Mouse (Mus musculus) retina, adult 2 months (tissue): ENCODE measurements around the gene Ccl28.
"Not testable (repeated sequence)": the region's sequence is repeated elsewhere in the genome, so short reads cannot be mapped to it uniquely, and the experiment has no call there.

Experiments
- DNase-seq: peaks from one replicate; pipeline ENCODE4 v3.0.0-alpha.2; 2012; ENCODE audit warnings: low read depth, low spot score

Ccl28 gene

DNA sequence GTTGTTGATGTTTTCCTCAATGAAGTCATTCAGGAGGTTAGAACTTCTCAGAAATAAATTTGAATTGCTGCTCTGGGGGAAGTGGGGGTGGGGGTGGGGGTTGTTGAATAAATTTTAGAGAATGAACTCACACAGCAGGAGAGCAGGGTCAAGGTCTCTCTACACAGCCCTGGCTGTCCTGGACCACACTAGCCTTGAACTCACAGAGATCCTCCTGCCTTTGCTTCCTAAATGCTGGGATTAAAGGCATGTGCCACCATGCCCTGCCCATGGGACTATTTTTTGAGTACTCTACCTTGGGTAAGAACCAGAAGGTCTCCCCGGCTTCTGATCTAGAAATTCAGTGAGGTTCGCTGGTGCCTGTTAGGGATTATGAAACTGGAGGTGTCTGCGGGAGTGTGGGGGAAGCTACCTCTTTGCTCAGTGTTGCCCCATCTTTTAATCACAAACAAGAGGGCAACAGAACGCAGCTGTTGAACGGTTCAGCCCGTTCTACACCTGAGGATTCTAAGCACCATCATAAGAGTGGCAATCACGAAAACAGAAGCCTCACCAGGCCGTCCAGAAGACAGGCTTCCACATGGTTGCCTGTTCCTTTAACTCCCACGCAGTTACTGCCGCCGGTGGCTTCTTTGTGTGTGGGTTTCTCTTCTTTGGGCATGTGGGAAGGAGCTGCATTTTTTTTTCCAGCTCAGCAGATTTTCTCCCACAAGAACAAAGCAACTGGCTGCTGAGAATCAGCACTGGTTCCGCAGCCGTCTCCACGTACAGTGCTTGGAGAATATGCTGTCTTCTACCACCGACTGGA, 25.5 kb downstream of the Ccl28 start:
- no peak for DNase-seq

DNA sequence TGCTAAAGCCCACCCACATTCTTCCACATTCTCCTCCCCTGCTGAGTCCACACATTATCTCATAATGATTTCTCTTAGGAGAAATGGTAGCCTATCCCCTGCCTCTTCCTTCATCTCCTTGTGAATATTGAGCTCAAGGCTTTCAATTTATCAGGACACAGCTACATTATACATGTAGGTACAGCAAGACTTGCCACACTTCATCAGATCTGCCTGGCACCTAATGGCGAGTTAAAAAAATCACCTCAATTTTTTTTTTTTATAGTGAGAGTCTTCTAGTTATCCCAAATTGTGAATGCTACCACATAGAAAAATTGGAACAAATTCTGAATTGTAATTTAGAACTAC, 26.1 kb downstream of the Ccl28 start:
- DNase-seq: no peak

DNA sequence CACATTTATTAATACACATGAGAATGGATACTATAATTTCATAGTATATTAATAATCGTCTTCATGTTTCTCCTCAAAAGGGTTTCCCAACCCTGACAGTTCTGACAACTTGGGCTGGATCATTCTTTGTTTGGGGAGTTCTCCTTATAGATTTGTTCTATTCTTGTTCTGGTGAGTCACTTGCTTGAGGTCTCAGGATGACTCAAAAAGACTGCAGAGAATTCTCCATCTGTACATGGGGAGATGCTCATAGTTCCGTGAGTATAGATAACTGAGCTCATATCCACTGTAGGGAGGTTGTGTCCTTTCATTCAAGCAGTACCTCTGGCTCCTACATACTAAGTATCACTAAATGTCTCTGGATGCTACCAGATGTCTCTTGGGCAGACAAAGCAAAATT, 31.1 kb downstream of the Ccl28 start:
- DNase-seq: no peak

DNA sequence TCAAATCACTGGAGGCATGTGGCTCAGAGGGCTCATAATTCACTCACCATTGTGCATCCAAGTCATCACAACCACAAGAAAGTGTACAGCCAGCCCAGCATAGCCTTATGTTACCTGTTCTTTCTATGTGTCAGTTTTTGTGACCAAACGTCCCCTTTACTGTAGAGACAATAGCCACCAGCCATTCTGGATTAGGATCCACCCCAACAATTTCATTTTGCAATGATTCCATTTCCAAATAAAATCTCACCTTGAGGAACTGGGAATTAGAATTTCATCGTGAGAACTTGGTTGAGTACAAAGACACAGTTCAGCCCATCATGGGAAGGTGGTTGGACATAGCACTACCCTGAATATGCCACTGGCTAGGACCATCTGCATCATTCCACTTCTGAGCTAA, 32.6 kb downstream of the Ccl28 start:
- no peak for DNase-seq

DNA sequence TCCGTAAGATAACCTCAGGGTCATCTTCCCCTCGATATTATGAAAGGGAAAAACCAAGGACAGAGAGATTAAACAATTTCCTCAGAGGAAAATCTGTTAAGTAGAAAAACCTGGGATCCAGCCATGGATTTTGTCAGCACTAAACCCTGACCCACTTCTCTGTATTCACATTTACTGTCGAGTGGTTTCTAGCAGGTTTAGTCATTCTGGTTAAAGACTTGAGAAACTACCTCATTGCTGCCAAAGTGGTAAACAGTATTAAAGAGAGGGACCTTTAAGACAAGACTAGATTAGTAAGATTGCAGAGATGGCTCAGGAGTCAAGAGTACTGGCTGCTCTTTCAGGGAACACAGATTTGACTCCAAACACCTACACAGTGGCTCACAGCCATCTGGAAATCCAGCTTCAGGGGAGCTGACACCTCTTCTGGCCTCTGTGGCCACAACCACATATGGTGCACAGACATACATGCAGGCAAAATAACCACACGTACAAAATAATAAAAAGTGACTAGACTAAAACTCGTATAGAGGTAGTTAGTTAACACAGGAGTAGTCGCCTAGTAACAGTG, 33.3 kb downstream of the Ccl28 start:
- no peak for DNase-seq

DNA sequence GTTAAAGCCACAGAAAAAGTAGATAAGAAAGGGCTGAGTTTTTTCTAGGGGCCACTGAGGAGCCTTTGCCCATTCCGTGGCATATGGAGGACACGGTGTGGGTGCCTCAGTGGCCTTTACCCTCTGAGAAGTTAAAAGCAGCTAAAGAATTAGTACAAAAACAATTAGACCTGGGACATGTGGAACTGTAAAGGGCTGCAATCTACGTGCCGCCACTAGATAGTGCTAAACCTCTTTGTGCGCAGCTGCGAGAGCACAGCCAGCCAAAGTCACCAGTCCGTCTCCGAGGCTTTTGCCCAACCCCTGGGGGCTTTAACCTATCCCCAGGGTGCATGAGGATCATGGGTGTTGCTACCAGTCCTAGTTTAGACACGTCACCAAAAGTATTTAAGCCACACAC, 37.8 kb downstream of the Ccl28 start:
- not testable (repeated sequence) for DNase-seq

DNA sequence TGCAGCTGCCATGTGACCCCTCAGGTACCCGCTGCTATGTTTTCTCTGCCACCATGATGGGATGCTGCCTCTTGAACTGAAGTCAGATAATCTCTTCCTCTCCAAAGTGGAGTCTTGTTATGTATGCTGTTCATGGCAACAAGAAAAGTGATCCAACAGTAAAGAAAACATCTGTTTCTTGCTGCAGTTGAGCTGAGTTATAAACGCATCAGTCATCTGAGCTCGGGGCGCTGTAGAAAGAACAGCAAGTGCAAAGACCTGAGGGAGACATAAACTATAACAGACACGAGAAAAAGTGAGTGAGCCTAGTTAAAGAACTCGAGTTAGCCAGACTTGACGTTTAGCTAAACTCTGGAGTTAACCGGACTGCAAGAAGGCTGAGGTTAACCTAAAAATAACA, 55.2 kb downstream of the Ccl28 start:
- no peak for DNase-seq

DNA sequence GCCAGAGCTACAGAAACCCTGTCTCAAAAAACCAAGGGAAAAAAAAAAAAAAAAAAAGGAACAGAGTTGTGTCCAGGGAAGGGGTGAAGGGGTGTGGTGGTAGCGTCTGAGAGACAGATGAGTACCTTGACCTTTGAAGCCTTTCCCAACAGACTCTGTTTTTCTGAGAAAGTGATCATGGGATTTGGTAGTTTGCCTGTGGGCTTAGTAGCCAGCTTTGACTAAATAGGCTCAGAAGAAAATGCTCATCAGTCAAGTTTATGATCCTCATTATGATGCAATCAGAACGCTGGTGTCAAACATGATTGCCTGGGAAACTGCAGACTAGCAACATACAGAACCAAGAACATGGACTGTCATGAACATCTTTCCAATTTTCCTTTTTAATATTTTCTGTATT, 56.1 kb downstream of the Ccl28 start:
- DNase-seq: no peak

DNA sequence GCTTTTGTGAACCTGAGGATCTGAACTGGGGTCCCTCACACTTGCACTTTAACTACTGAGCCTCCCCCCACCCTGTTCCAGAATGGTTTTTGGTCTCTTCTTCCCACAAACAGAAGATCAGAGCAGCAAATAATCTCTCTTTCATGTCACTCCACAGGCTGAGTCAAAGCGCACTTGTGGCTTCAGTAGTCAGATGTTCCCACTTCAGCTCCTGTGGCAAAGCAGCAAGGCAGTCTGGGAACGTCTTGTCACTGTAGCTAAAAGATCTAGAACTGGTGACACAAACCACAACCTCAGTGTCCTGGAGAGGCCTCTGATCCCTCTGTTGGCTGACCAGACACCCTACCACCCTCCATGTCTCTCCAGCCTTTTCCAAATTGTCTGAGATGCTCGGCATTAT, 57.5 kb downstream of the Ccl28 start:
- no peak for DNase-seq

DNA sequence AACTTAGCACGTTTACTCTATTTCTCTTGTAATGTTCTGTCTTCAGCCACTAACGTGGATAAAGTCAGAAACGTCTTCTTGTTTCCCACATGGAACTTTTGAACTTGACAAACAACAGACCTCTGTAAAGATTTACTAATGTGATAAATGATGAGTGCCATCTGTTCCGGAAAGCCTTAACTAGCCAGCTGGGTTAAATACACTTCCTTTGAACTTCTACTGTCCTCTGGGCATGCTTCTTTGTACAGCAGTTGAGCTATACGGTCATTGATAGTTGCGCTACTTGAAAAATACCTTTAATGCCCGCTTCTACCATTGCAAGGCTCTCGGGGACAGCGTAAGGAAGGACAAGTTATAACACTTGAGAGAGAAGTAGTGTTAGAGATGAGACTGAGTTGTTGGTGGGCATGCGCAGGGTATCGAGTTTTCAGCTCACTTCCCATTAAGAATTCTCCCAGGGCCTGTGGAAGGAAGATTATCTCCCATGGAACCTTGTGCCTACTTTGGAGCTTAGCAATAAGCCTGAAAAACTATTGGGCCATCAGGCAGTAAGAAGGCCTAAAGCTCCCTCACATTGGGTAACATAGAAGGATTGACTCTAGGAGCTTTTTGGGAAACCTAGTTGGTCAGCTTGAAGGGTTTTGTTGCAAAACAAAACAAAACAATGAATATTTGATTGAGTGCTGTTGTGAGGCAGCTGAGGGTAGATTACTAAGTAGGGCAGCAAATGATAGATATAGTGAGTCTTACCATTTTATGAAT, 61.0 kb downstream of the Ccl28 start:
- DNase-seq: no peak

DNA sequence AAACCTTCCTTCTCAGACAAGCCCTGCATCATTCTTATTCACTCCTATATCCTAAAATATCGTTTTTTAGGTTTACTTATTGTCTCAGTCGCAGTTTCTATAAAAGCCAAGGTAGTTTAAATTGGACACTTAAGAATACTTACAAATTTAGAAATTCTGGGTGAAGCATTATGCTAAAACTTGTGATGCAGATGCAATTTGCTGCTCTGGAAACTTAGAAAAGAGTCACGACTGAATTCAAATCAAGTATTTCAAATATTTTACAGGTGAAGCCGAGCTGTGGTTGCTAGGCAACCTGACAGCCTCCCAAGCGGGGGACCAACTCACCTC, 66.1 kb downstream of the Ccl28 start:
- DNase-seq: no peak

DNA sequence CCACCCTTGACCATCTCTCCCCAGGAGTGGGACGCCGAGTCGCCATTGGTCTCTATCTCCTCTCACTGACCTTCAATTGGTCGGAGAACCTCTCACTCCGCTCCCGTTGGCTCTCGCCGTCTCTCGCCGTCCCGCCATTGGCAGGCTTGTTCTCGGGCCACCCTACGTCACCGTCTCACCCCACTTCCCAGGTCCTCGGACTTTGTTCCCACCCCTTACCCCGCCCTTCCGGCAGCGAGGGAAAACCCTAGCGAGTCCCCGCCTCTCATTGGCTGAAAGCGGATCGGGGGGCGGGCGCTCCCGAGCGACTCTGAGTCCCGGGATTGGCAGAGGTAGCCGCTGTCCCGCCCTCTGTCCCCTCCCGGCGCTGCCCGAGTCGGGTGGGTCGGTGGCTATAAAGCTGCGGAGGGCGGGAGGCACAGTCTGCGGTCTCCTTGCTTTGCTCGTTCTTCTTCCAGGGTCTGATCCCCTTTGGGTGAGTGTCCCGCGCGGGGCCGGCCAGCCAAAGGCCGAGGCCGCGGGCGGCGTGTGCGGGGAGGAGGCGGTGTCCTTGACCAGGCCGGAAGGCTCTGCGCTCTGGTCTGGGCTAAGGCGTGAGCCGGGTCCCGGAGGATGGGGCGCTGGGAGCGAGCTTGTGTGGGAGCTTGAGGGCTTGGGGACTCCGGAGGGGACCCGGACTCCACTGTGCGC, 66.6 kb downstream of the Ccl28 start, which contains the start of gene Hmgcs1:
Hmgcs1 (plus strand) TSS at position 341 of the 690 bp plus-strand sequence.
- DNase-seq: peak; percentile 98

DNA sequence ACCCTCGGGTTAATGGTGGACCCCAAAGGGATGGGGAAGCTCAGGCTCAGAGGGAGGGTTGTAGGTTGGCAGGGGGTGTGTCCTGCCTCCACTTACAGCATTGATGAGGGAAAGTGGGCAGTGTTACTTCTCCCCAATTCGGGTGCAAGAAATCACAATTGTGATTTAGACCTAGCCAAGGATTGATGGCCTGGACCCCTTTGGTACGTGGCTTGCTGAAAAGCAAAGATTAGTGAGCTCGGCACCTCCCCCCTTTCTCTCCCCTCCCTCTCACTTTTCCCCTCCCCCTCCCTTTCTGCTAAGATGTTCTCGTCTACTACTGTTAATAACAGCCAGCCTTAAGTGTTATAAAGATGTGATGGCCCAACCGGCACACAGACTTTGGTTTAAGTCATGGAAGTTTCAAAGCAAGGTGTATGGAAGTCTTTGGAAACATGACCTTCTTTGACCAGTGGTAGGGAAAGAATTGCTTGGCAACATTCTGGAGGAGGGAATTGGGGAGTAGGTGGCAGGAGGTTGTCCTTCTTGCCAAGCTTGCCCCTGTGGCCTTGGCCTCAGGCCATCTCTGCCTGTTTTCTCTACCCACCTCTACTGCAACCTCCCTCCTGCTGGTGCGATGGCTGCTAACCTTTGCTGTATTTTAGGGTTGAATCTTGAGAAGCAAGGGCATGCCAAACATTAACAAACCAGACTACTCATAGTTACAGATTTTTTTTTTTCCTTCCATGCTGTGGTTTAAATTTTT, 67.4 kb downstream of the Ccl28 start:
- DNase-seq: no peak

DNA sequence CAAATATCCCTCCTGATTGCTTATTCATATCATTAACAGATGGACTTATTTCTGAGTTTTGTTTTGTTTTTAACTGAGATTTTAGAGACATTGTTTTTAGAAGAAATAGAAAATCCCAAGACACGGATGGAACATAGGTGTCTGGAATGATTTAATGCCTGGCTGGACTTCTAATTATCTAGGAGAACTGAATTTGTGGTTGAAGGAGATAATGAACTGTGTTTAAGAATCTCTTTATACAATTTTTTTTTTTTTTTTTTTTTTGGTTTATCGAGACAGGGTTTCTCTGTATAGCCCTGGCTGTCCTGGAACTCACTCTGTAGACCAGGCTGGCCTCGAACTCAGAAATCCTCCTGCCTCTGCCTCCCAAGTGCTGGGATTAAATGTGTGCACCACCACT, 68.3 kb downstream of the Ccl28 start:
- DNase-seq: not testable (repeated sequence)

DNA sequence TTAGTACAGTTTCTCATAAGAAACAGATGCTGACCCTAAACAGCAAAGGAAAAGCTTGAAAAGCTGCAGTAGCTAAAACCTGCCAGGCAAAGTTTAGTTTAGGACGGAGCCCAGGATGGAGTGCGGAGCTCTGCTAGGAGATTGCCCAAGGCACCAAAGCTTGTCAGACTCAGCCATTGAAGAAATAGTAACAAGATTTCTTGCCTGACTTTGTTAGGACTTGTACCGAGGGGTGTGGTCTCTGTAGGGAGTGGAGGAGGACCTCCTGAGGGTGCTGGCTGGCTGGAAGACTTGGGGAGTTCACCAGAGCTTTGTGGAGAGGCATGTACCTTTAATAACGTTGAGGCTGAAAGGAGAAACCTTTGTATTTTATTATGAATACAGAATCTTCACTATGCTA, 72.1 kb downstream of the Ccl28 start:
- no peak for DNase-seq

DNA sequence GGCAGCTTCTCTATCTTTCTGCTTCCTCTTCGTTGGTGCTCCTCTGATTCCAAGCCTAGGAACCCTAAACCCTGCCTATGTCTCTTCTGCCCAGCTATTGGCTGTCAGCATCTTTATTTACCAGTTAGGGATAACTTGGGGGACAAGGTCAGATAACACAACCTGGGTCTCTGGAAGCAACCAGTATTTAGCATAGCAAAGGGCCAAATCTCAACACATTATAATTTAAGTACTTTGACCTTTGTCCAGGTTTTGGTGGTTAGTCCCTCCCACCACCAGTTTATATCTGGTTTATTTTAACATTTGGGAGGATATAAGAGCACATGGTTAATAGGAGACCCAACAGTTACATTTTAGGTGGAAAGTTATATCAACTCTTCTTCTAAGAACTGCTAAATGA, 72.9 kb downstream of the Ccl28 start:
- DNase-seq: no peak

DNA sequence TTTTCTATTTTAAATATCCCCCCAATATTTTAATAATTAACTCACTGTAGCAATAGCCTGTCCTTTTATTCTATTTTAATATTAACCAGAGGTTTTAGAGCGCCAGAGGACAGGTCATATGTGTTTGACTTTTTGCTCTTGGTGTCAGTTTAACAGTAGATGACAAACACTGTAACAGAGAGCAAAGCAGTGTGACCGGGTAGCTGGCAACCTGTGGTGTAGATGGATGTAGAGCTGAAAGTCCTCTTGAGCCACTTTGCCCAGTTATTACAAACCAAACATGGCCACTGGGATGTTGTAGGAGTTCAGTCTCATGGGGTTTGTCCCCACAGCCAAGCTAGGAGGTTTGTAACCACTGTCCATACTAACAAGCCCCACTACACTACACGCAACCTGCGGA, 74.8 kb downstream of the Ccl28 start:
- no peak for DNase-seq
